Mouse (Mus musculus) cerebellum, postnatal 14 days (tissue): Measurements from ENCODE around the gene Mkrn2os.
"Not testable (repeated sequence)": the region's sequence is repeated elsewhere in the genome, so short reads cannot be mapped to it uniquely, and the experiment has no call there.

Experiments
- DNase-seq, 2 experiments: peaks; one replicate each; pipeline ENCODE4 v3.0.0; 2021; ENCODE audit warnings: mixed read lengths in 2 of 2

Mkrn2os gene

GRCm38 (mm10) chr6:115592458-115592857 is at the start of gene Mkrn2os:
Gene Mkrn2os (minus strand): TSS chr6:115592576.
- no peak for DNase-seq

GRCm38 (mm10) chr6:115638188-115638587 is 45.8 kb upstream of the Mkrn2os start:
- DNase-seq, result not testable (repeated sequence)

GRCm38 (mm10) chr6:115634015-115634414 is 41.6 kb upstream of the Mkrn2os start:
- DNase-seq, result no peak

- no peak for DNase-seq
Observed at GRCm38 (mm10) chr6:115631056-115631795, 38.9 kb upstream of the Mkrn2os start.

GRCm38 (mm10) chr6:115626121-115626520 is 33.7 kb upstream of the Mkrn2os start:
- no peak for DNase-seq

GRCm38 (mm10) chr6:115620942-115621341 is 28.6 kb upstream of the Mkrn2os start:
- no peak for DNase-seq

GRCm38 (mm10) chr6:115619818-115620217 is 27.4 kb upstream of the Mkrn2os start:
- no peak for DNase-seq

GRCm38 (mm10) chr6:115615983-115616382 is 23.6 kb upstream of the Mkrn2os start:
- DNase-seq, result no peak

GRCm38 (mm10) chr6:115613793-115614192 is 21.4 kb upstream of the Mkrn2os start:
- DNase-seq, result no peak

- DNase-seq, result no peak
Observed at GRCm38 (mm10) chr6:115610301-115610700, 17.9 kb upstream of the Mkrn2os start.

GRCm38 (mm10) chr6:115609121-115609520 is 16.7 kb upstream of the Mkrn2os start:
- DNase-seq, result peak; percentile 36 to 39

GRCm38 (mm10) chr6:115607429-115607828 is 15.1 kb upstream of the Mkrn2os start:
- DNase-seq, result no peak

- DNase-seq, result no peak
Observed at GRCm38 (mm10) chr6:115606461-115606860, 14.1 kb upstream of the Mkrn2os start.

GRCm38 (mm10) chr6:115601715-115602523 is 9.5 kb upstream of the Mkrn2os start, which contains the start of gene Mkrn2:
Gene Mkrn2 (plus strand): TSS chr6:115601902.
- DNase-seq, result peak; percentile 93 to 95

- peak in 1 of 2 experiments; percentile 56 for DNase-seq
Observed at GRCm38 (mm10) chr6:115601322-115601714, 8.9 kb upstream of the Mkrn2os start.

- DNase-seq, result no peak
Observed at GRCm38 (mm10) chr6:115595667-115596066, 3.3 kb upstream of the Mkrn2os start.

- no peak for DNase-seq
Observed at GRCm38 (mm10) chr6:115594463-115594862, 2.1 kb upstream of the Mkrn2os start.

- no peak for DNase-seq
Observed at GRCm38 (mm10) chr6:115593252-115593651, 876 bp upstream of the Mkrn2os start.

GRCm38 (mm10) chr6:115591692-115592359 is 550 bp downstream of the Mkrn2os start:
- DNase-seq, result no peak

GRCm38 (mm10) chr6:115586321-115586720 is 6.1 kb downstream of the Mkrn2os start:
- no peak for DNase-seq

GRCm38 (mm10) chr6:115584176-115584575 is 8.2 kb downstream of the Mkrn2os start:
- no peak for DNase-seq

GRCm38 (mm10) chr6:115583430-115584125 is 8.8 kb downstream of the Mkrn2os start:
- DNase-seq, result no peak
